Mouse (Mus musculus): ENCODE measurements around the gene Rhobtb3.

DNA sequence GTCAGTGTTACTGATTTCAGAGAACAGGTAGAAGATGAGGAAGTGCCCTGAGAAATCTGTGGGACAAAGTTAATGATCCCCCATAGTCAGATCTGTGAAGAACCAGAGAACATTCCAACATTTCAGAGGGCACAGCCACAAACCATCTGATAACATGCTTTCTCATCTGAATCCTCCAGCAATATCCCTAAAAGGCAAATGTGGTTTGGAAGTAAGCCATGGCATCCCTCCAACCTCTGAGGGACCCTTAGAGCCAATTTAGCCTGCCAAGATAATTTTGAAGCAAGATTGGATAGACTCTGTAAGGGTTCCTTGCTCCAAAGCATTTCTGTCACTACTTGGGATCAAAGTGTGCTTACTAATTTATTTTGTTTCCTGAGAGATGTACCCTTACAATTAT is 110.2 kb downstream of the Rhobtb3 start:
- TF ChIP-seq CHD2 (IDR thresholded peaks at IDR 0.05; ENCODE audit: low read depth, low read length) = no peak
- no peak for TF ChIP-seq ZC3H11A (IDR thresholded peaks at IDR 0.05; ENCODE audit: borderline replicate concordance, low read depth, low read length)
- TF ChIP-seq ZNF384 (IDR thresholded peaks at IDR 0.05; ENCODE audit: low read depth, low read length) = no peak
- TF ChIP-seq HCFC1 (IDR thresholded peaks at IDR 0.05; ENCODE audit: borderline replicate concordance, insufficient read depth, low read length) = no peak
- TF ChIP-seq MAFK (IDR thresholded peaks at IDR 0.05; ENCODE audit: insufficient read depth, low read depth, low read length) = no peak

Measured in ES-E14 (cell line).